Mouse (Mus musculus): ENCODE data around the gene Trmt2b.
"Not testable (repeated sequence)": the region's sequence is repeated elsewhere in the genome, so short reads cannot be mapped to it uniquely, and the experiment has no call there.

Gene Trmt2b

GRCm38 (mm10) chrX:134220618-134221017 is 56.2 kb downstream of the Trmt2b start:
- no peak for DNase-seq (ENCODE audit: low spot score)

GRCm38 (mm10) chrX:134218161-134218560 is 58.6 kb downstream of the Trmt2b start:
- DNase-seq (ENCODE audit: low spot score): no peak

- DNase-seq (ENCODE audit: low spot score): no peak
These were observed 65.6 kb downstream of the Trmt2b start for GRCm38 (mm10) chrX:134211151-134211642.

GRCm38 (mm10) chrX:134208491-134208890 is 68.3 kb downstream of the Trmt2b start:
- no peak for DNase-seq (ENCODE audit: low spot score)

GRCm38 (mm10) chrX:134187201-134187600 is 89.6 kb downstream of the Trmt2b start, which contains the start of gene Arl13a:
Gene Arl13a, plus strand, starts transcription at chrX:134187501.
- not testable (repeated sequence) for DNase-seq (ENCODE audit: low spot score)

- no peak for DNase-seq (ENCODE audit: low spot score)
These were observed 102.1 kb downstream of the Trmt2b start for GRCm38 (mm10) chrX:134174699-134175098.

Data from left cerebral cortex, adult 11 months (tissue).